Mouse (Mus musculus): ENCODE data around the gene Crybg2. TPM values are rescaled to one million over a fixed set of nuclear protein-coding genes. Genes with fewer than 3 reads are reported as not detected.

The Crybg2 gene
- polyA plus RNA-seq, 1 experiment from 2014 or later: 17.9 TPM

GRCm38 (mm10) chr4:134025802-134026201, 34.8 kb upstream of the Crybg2 start:
- Histone ChIP-seq H3K27me3 (replicated peaks; ENCODE audit: control insufficient read depth, insufficient read depth, low read length) (no peaks in the 10 kb centered on the region), H3K36me3 (ENCODE audit: control insufficient read depth, insufficient read depth) (no peaks in the 10 kb centered on the region), H3K4me2 (replicated peaks; ENCODE audit: low read depth) (no peak overlapping the region), H3K4me3 (ENCODE audit: low read depth, low read length) (no peak overlapping the region), H3K9me3 (ENCODE audit: control insufficient read depth) (peaks cover 3% of the 10 kb centered on the region; the same call in 1 of the 2 replicates), H3K9ac (ENCODE audit: low read depth, low read length) (no peak overlapping the region), H3K4me1 (replicated peaks; ENCODE audit: control insufficient read depth, insufficient read depth, low read length) (no peaks in the 10 kb centered on the region), H3K27ac (ENCODE audit: low read depth, low read length) (no peak overlapping the region)
- no peak for ATAC-seq
- 60% methylated on average over 9 of the region's 9 CpGs for WGBS
- TF ChIP-seq CTCF (IDR thresholded peaks at IDR 0.05; ENCODE audit: low read depth): no peak

DNA sequence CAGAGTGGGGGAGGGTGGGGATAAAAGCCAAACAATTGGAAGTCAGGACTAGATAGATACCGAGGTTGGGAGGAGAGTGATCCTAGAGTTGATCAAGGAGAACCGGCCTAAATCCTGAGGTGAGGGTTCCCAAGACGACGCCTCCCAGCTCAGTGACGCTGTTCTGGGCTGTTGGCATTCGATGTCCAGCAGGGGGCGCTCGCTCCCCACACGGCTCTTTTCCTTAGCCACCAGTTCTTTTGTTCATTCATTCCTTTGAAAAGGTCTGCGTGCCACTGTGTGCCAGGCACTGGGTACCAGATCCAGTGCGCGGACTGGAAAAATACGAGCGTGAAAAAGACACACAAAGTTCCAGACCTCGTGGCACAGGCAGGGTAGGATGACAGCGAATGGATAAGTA, 24.7 kb upstream of the Crybg2 start:
- Histone ChIP-seq H3K9me3 (ENCODE audit: control insufficient read depth) (no peaks in the 10 kb centered on the region), H3K9ac (ENCODE audit: low read depth, low read length) (no peak overlapping the region), H3K4me3 (ENCODE audit: low read depth, low read length) (no peak overlapping the region), H3K4me2 (replicated peaks; ENCODE audit: low read depth) (no peak overlapping the region), H3K27ac (ENCODE audit: low read depth, low read length) (no peak overlapping the region), H3K27me3 (replicated peaks; ENCODE audit: control insufficient read depth, insufficient read depth, low read length) (no peaks in the 10 kb centered on the region), H3K4me1 (replicated peaks; ENCODE audit: control insufficient read depth, insufficient read depth, low read length) (no peaks in the 10 kb centered on the region), H3K36me3 (ENCODE audit: control insufficient read depth, insufficient read depth) (no peaks in the 10 kb centered on the region)
- WGBS: 5% methylated on average over 16 of the region's 16 CpGs
- ATAC-seq: peak; percentile 61
- peak; percentile 98 for TF ChIP-seq CTCF (IDR thresholded peaks at IDR 0.05; ENCODE audit: low read depth)

DNA sequence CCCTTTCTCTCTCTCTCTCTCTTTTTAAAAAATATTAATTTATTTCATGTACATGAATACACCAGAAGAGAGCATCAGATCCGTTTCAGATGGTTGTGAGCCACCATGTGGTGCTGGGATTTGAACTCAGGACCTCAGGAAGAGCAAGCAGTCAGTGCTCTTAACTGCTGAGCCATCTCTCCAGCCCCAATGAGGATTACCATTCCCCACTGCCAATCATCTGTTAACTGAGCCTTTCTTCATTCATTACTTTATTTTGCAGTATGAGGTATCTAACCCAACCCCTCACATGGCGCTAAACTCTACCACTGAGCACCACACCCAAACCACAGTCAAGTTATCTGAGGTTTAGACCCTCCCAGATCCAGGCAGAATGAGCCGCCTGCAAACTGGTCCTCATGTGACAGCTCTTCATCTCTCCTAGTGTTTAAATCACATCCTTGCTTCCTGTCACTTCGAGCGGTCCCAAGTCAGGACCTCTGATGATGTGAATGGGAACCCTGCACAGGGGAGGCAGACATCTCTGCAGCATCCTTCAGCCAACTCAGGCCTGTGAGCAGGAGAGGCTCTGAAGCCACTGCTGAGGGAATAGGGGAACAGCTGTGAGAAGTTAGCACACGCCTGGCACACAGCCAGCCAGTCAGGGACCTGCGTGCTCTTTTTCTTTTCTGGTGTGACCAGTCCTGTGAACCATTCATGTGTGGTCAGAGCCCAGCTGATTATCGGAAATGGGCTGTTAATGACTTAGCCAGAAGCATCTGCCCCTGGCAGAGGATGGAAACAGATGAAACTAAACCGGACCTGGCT, 19.1 kb upstream of the Crybg2 start:
- H3K9me3 ChIP-seq (ENCODE audit: control insufficient read depth): no peaks in the 10 kb centered on the region
- no peak overlapping the region for H3K9ac ChIP-seq (ENCODE audit: low read depth, low read length)
- 0 out of 2 replicates have a peak, but pooled peaks have one; percentile 16 for ATAC-seq
- H3K4me1 ChIP-seq (replicated peaks; ENCODE audit: control insufficient read depth, insufficient read depth, low read length): no peaks in the 10 kb centered on the region
- H3K27ac ChIP-seq (ENCODE audit: low read depth, low read length): no peak overlapping the region
- no peak for TF ChIP-seq CTCF (IDR thresholded peaks at IDR 0.05; ENCODE audit: low read depth)
- H3K36me3 ChIP-seq (ENCODE audit: control insufficient read depth, insufficient read depth): no peaks in the 10 kb centered on the region
- no peak overlapping the region for H3K4me2 ChIP-seq (replicated peaks; ENCODE audit: low read depth)
- 43% methylated on average over 9 of the region's 9 CpGs for WGBS
- H3K27me3 ChIP-seq (replicated peaks; ENCODE audit: control insufficient read depth, insufficient read depth, low read length): no peaks in the 10 kb centered on the region
- H3K4me3 ChIP-seq (ENCODE audit: low read depth, low read length): no peak overlapping the region

GRCm38 (mm10) chr4:134043041-134043440, 17.6 kb upstream of the Crybg2 start:
- H3K4me3 ChIP-seq (ENCODE audit: low read depth, low read length): no peak overlapping the region
- H3K9ac ChIP-seq (ENCODE audit: low read depth, low read length): no peak overlapping the region
- no peak overlapping the region for H3K27ac ChIP-seq (ENCODE audit: low read depth, low read length)
- TF ChIP-seq CTCF (IDR thresholded peaks at IDR 0.05; ENCODE audit: low read depth): no peak
- H3K27me3 ChIP-seq (replicated peaks; ENCODE audit: control insufficient read depth, insufficient read depth, low read length): no peaks in the 10 kb centered on the region
- no peak overlapping the region for H3K4me2 ChIP-seq (replicated peaks; ENCODE audit: low read depth)
- ATAC-seq: no peak
- no peaks in the 10 kb centered on the region for H3K36me3 ChIP-seq (ENCODE audit: control insufficient read depth, insufficient read depth)
- 58% methylated on average over 2 of the region's 2 CpGs for WGBS
- H3K4me1 ChIP-seq (replicated peaks; ENCODE audit: control insufficient read depth, insufficient read depth, low read length): no peaks in the 10 kb centered on the region
- no peaks in the 10 kb centered on the region for H3K9me3 ChIP-seq (ENCODE audit: control insufficient read depth)

GRCm38 (mm10) chr4:134047648-134048047, 13.0 kb upstream of the Crybg2 start:
- WGBS: 72% methylated on average over 5 of the region's 5 CpGs
- no peaks in the 10 kb centered on the region for H3K9me3 ChIP-seq (ENCODE audit: control insufficient read depth)
- no peak for ATAC-seq
- TF ChIP-seq CTCF (IDR thresholded peaks at IDR 0.05; ENCODE audit: low read depth): no peak
- H3K4me3 ChIP-seq (ENCODE audit: low read depth, low read length): no peak overlapping the region
- no peak overlapping the region for H3K9ac ChIP-seq (ENCODE audit: low read depth, low read length)
- no peak overlapping the region for H3K27ac ChIP-seq (ENCODE audit: low read depth, low read length)
- H3K4me2 ChIP-seq (replicated peaks; ENCODE audit: low read depth): no peak overlapping the region
- no peaks in the 10 kb centered on the region for H3K4me1 ChIP-seq (replicated peaks; ENCODE audit: control insufficient read depth, insufficient read depth, low read length)
- H3K27me3 ChIP-seq (replicated peaks; ENCODE audit: control insufficient read depth, insufficient read depth, low read length): no peaks in the 10 kb centered on the region
- no peaks in the 10 kb centered on the region for H3K36me3 ChIP-seq (ENCODE audit: control insufficient read depth, insufficient read depth)

- Histone ChIP-seq H3K4me3 (ENCODE audit: low read depth, low read length) (no peak overlapping the region), H3K27me3 (replicated peaks; ENCODE audit: control insufficient read depth, insufficient read depth, low read length) (no peaks in the 10 kb centered on the region), H3K36me3 (ENCODE audit: control insufficient read depth, insufficient read depth) (no peaks in the 10 kb centered on the region), H3K27ac (ENCODE audit: low read depth, low read length) (no peak overlapping the region), H3K9ac (ENCODE audit: low read depth, low read length) (no peak overlapping the region), H3K4me1 (replicated peaks; ENCODE audit: control insufficient read depth, insufficient read depth, low read length) (no peaks in the 10 kb centered on the region), H3K4me2 (replicated peaks; ENCODE audit: low read depth) (no peak overlapping the region), H3K9me3 (ENCODE audit: control insufficient read depth) (no peaks in the 10 kb centered on the region)
- WGBS: 64% methylated on average over 5 of the region's 5 CpGs
- TF ChIP-seq CTCF (IDR thresholded peaks at IDR 0.05; ENCODE audit: low read depth): no peak
- ATAC-seq: 0 out of 2 replicates have a peak, but pooled peaks have one; percentile 34
Measured at GRCm38 (mm10) chr4:134051912-134052311, 8.7 kb upstream of the Crybg2 start.
